Mouse (Mus musculus): ENCODE measurements at regions not wholly inside any gene's neighbourhood (a gene's known extent, or its start where the extent isn't known, plus 50 kb on each side); places are given as distances from the start of the nearest gene placed in this dataset.
A peak's percentile ranks its signal among the peaks of the same experiment; 100 is the strongest.
"Not testable (repeated sequence)": the region's sequence is repeated elsewhere in the genome, so short reads cannot be mapped to it uniquely, and the experiment has no call there.

DNA sequence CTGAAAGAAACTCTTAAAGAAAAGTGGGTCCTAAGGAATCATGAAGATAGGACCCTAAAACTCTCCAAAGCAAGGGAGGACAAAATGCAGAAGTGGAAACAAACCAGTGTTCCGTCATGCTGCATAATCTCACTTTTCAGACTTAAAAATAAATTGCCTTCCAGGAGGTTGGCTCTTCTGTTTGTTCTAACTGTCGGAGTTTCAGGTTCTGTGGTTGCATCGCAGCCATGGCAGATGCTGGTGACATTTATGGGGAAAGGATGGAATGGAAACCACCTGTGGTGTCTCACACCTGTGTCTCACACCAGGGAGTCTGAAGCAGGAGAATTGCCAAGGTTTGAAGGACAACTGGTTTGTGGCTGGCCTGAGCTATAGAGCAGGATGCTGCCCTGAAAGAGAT lies 50.9 kb upstream of the Hivep1 start:
- DNase-seq = no peak

DNA sequence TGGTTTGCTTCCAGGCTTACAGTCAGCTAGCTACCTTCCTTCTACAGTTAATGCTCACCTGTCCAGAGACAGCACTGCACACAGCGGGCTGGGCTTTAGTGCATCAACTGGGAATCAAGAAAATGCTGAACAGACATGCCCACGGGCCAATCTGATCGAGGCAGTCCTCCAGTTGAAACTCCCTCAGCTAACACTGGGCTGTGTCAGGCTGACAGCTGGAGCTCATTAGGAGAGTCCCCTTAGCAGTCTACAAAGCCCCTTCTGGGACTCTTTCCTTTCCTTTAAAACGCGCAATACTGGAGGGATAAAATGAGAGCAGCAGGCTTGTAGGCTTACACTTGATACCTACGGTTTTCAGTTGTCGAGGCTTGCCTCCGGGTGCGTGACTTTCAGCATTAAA lies 53.9 kb upstream of the Hivep1 start:
- no peak for DNase-seq

DNA sequence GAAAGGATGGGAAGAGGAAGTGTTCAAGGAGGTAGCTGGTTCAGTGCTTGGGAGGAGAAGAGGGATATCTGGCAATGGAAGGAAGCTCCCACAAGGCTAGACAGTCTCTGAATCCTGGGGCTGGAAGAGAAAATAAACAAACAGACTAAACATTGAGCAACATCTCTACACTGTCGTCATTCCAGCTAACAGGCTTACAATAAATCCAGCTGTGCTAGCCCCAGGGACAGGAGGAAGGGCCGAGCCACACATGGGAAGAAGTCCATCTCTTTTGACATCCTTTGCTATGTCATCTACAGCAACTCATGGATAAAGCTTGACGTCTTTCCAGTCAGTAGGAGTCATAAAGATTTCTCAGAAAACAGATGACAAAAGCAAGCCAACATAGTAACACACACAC lies 57.7 kb upstream of the Hivep1 start:
- no peak for DNase-seq

DNA sequence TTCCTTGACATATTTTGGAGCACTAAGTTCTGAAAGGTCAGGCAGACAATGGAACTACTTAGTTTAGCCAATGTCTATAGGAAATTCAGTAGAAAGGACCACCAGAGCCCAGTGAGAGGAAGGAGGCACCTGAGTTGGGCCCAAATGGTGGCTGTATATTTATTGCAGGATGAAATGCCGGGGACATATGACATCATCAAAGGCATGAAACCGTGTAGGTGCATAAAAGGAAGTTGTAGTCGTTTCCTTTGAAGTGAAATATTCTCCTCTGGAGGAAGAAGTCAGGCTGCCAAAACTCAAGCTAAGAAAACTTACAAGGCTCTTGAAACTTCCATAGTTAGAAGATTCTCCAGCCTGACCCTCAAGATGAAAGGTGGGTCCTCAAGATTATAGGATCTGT lies 75.9 kb upstream of the Hivep1 start:
- no peak for DNase-seq

DNA sequence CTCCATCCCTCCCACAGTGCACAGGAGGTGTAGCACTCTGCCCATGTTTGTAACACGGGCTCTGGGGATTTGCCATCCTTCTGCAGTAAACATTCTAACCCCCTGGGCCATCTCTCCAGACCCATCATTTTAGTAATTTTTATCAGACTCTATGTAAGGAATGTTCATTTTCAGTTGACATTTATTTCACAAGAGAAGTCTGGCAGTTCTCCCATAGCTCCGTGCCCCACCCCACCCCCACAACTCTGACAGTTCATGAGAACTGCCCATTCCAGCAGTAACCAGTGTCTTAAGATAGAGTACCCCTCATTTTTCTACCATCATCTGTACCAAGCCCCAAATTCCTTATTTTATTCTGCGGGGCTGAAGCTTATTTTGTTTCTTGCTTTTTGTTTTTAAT lies 88.9 kb upstream of the Hivep1 start:
- DNase-seq = no peak

DNA sequence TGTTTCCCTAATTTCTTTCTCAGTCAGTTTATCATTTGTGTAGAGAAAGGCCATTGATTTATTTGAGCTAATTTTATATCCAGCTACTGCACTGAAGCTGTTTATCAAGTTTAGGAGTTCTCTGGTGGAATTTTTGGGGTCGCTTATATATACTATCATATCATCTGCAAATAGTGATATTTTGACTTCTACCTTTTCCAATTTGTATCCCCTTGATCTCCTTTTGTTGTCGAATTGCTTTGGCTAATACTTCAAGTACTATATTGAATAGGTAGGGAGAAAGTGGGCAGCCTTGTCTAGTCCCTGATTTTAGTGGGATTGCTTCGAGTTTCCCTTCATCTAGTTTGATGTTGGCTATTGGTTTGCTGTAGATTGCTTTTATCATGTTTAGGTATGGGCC lies 90.9 kb upstream of the Hivep1 start:
- not testable (repeated sequence) for DNase-seq

DNA sequence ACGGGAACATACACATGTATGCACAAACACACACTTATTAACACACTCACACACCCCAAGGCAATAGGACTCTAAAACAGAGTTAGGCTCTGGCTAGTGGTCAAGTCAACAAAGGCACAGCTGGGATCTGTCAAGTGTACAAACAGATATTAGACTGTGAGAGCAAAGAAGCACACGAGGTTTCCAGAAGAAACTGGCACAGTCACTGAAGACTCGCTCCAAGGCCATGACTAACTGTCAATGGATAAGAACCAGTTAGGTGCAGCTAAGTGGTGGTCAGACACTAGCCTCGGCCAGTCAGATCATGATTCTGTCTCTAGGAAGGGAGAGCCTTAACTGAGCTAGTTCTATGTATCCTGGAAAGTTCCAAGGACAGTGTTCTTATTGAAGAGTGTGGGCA lies 93.9 kb upstream of the Hivep1 start:
- DNase-seq = no peak

DNA sequence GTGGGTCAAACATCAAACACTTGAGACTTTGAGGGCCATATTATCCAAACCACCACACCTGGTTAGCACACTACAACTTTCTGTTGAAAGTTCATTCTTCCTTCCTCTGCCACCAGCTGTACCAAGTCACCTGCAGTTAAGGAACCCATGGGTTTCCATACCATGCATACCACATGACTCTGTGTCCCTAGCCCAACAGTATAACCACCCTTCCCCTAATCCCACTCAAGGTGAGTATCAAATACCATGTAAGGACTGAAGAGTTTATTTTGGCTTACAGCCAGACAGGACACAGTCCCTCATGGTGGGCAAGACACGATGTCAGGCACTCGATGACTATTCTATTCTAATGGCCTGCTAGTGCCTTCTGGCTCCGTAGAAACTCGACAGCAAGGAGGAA lies 95.9 kb upstream of the Hivep1 start:
- DNase-seq = no peak

DNA sequence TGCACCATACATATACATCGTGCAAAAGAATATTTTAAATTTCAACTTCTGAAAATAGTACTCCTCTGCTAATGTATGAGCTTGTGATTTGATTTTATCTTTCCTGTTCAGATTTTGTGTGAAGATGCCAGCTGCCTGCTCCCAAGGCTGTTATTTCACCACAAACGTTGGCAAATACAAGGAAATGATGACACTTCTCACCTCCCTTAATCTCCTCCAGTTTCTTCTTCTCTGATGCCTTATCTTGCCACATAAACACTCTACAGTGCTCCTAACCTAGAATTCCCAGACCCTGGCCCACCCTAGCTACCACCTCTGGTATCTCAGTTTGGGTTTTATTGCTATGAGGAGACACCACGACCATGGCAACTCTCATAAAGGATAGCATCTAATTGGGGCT lies 96.6 kb upstream of the Hivep1 start:
- no peak for DNase-seq

DNA sequence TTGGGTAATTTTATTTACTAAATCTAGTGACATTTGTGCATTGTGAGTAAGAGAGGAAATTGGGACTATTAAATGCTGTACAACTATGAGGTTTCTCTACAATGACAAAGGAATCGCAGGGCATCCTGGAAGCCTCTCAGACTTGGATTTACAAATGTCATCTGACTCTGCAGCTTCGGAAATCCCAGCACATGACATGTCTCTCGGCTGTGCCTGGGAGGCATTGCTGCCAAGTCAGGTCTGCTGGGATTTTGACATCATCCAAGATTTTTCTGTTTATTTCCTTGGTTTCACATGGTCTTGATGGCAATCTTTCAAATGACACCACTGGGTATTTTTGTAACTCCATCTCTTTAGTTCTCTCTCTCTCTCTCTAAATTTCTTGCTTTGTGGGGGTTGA lies 99.4 kb upstream of the Hivep1 start:
- DNase-seq = no peak

DNA sequence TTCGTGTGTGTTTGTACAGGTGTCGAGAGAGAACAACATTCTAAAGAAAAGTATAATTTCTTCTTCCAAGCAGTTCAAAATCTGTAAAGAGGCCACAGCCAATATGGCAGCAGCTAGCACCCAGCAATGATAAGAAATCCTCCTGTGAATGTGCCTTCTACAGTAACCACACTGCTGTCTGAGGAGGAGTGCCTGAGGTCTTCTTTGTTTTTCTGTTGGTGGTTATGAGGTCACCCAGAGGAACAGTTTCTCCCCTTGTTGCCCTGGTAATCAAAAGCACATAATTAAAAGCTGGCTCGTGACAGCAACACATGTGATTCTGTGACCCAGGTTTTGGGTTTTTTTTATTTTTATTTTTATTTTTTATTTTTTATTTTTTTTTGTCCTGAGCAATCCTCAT lies 100.8 kb upstream of the Adtrp start:
- no peak for DNase-seq

DNA sequence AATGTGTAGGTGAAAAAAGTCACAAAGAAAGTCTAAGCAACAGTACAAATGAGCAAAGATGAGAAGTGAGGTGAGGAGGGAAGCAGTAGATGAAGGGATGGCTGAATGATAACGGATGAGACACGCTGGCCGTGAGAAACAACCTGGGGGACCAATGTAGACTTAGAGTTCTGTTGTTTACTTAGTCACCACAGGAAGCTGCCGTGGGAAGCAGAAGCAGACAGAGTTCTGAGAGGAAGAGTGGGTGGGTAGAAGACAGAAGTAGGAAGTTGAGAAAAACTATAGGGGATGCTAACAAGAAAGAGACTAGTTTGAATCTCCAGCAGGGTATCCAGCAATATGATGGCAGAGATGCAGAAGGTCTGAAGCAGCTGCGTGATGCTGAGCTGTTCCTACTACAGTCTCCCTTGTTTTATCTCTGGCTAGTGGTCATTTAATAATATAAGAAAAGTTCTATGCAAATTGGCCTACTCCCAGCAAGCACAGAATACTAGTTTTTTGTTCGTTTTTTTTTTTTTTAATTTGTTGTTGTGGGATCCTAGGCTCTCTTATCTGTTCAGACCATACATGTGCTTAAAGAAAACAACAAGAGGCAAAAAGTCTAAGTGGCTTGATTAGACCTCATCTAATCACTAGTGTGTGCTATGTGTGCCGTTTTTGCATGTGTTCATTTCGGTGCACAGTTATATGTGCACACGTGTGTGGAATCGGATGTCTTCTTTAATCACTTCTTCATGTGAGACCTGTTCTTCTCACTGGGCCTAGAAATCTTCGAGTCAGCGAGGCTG lies 85.0 kb upstream of the Adtrp start:
- peak; percentile 25 to 48 for DNase-seq

DNA sequence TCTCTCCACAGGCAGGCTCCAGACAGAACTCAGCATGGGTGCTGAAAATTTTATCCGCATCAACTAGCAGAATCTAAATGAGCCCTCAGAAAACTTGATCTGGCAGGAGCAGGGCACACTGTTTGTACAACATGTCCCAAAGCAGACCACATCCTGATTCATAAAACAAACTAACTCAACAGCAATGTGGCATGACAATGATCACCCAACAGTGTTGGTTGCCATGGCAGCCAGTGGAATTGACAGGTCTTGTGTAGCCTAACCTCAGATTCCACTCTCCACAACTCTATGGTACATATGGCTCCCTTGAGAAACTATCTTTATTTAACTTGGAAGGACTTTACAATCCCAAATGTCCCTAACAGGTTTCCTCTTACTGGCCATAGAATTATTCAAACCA lies 82.3 kb upstream of the Adtrp start:
- no peak for DNase-seq

DNA sequence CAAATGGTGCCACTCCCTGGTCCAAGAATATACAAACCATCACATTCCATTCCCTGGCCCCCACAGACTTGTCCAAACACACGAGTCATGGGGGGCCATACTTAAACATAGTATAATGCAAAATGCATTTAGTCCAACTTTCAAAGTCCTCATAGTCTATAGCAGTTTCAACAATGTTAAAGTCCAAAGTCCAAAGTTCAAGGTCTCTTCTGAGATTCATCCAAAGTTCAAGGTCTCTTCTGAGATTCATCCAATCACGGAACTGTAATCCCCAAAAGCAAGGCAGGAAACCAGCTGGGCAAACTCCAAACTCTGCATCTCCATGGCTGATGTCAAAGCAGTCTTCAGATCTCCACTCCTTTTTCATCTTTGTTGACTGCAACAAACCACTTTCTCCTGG lies 78.4 kb upstream of the Adtrp start:
- not testable (repeated sequence) for DNase-seq

DNA sequence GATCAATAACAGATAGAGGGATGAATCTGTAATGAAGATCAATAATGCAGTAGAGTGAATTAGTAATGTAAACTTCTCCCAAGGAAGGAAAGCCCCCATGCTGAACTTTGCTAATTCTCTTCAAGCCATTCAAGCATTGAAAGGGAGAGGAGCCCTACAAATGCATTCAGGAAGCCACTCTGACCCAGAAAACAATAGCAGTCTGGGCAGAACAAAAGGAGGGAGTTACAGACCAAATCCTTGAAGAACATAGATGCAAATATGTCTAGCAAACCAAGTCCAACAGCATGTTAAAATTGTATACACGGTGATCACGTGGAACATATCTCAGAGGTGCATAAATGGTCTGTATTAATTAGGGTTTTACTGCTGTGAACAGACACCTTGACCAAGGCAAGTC lies 77.7 kb upstream of the Adtrp start:
- no peak for DNase-seq

DNA sequence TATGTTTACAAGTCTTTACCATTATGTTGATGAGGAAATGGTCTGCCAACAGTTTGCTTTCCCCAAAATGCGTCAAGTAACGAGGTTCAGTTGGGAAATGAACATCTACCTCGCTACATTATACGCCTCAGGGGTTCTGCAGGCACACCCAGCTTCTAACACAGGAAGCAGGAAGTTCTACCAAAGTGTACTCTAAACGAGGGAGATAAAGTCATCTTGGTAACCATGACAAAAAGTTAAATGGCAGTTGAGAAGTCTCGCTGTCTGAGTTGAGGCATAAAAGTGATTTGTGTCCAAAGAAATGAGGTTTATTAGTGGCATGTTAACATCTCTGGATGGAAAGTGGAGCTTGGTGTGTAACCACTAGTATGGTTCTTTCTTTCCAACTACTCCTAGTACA lies 73.7 kb upstream of the Adtrp start:
- no peak for DNase-seq

DNA sequence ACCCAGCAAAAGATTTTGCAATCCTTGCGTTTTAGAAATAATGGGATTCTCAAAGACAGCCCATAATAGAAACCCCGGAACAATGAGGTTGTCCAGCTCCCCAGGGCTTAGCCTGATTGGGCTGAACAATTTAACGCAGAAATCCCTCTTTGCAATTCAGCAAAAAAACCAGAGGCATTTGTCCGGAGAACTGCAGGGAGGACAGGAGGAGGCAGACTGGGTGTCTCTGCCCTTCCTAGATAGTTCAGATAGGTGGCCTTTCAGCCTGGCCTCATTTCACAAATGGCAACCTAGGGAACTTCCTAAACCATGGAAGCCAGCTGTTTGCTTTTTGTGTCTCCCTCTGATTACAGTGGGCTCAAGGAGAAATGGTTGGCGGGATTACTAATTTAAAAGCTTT lies 71.0 kb upstream of the Adtrp start:
- DNase-seq = no peak

DNA sequence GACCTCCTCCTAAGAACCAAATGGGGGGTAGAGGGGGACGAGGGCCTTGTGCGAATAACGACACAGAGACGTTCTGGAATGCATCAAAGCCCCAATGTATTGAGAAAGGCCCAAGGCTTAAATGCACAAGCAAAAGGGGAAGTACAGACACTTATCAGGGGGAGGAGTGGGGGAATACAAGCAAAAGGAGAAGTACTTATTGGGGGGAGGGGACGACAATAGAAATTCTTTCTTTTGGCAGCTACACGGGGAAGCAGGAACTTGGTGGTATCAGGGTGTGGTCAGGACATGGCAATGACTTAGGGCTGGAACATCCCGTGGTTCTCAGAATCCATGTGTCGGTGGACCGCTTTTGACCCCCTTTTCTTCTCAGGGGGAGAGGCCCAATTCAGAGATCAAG lies 68.3 kb upstream of the Adtrp start:
- DNase-seq = peak; percentile 19 to 34

DNA sequence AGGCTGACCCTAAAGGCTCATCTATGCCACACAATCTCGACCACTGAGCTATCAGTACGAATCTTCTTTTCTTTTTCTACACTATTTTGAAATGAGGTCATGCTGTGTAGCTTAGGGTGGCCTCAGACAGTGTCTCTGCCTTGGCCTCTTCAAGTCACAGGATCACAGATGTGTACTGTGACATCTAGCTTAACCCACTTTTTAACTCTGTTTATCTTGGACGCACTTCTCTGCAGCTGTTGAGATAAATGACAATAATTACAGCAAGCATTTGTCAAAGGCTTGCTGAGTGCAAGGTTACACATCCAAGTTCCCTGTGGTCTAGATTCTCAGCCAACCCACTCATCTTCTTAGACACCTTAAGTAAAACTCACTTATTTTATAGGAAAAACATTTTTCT lies 63.3 kb upstream of the Adtrp start:
- no peak for DNase-seq

DNA sequence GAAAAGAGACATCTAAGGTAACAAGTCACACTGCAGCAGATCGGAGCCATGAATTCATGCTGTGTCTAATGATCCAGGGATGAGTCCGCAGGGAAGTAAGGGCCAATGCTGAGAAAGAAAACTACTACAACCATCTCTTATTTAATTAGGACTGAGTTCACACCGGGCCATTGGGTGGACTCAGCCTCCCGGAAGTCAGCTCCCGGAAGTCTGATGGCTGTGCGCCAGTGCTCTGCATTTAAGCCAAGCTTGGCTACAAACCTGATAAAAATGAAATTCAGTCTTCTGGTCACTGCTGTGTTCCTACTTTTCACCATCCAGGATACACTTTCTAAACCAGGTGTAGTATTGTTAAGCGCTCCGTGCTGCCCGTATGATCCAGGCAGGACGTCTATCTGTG lies 62.8 kb upstream of the Adtrp start:
- DNase-seq = no peak

DNA sequence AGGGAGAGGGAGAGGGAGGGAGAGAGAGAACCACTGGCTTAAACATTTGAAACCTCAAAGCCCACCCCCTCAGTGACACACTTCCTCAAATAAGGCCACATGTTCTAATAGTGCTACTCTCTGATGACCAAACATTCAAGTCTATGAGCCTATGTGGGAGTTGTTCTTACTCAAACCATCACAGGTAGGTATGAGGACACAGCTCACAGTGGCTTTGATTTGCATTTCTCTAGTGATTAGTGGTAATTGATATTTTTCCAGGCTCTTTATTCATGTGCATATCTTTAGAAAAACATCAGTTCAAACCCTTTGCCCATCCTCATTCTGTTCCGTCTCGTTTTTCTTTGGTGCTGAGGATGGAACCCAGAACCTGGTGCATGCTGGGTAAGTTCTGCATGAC lies 59.5 kb upstream of the Adtrp start:
- DNase-seq = peak; percentile 17 to 28

DNA sequence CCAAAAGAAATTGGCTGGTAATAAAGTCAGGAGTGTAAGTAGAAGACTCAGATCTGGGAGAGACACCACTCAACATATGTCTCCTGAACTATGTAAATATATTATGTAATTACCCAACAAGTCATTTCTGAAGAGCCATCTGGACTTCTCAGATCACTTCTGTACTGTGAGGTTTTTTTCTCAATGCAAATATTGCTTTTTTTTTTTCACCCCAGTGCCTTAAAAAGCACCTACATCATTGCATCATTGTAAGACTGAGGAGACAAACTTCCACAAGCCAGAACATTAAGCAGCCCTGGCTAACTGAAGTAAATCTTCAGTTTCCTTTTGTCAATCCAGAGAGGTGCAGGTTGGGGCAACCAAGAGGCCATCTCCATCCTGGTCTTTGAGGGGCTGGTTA lies 55.8 kb upstream of the Adtrp start:
- DNase-seq = no peak

DNA sequence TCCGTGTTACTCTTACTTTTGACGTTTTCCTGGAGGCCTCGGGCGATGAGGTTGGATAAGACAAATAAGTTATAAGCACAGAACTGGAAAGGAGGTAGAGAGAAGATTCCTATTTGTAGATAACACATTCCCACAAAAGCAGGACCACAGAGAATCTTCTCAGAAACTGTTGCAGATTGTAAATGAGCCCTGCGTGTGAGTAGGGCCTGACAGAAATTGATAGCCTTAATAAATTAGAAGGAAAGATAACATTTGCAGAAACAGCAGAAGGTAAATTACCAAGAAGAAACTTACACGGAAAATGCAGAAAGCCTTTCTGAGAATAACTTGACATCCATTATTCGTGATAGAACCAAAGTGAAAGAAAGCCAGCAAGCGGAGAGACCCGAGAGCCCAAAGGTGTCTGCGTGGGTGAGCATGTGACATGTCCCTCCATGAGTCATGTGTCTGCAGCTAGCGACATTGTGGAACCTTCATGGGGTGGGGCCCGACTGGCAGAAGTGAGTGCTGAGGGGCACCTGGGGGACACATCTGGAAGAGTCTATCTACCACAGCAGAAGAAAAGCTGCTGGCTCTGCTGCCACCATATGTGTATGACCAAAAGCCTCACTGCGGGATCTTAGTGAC lies 52.5 kb upstream of the Adtrp start:
- DNase-seq = peak in 1 of 2 experiments; percentile 15

DNA sequence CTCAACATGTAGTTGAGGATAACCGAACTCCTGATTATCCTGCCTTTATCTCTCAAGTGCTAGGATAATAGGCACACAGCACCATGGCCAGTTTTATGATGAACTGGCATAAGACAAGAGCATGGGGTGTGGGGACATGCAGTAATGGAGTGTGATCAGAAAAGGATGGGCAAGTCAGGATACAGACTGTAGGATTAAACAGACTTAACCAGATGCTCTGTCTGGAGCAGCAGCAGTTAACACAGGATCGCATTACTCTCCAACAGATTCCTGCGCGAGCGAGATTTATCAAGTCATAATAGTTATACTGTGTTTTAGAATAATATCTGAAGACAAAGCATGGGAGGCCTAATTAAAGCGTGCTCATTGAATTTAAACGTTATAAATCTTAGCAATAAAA lies 51.8 kb upstream of the Adtrp start:
- DNase-seq = no peak

Measured in B cell, adult 2 months (primary cell).